Mouse (Mus musculus): ENCODE results near the gene Irx1. TPM values are rescaled to one million over a fixed set of nuclear protein-coding genes. Genes with fewer than 3 reads are reported as not detected.

Gene Irx1
- not detected for polyA plus RNA-seq (2014; fragmentation: Illumina TruSeq; extraction: RNeasy Lipid Tissue Mini Kit (QIAGEN cat#74804); ENCODE audit: low read depth, low replicate concordance)

GRCm38 (mm10) chr13:71963356-71964351 is at the start of gene Irx1:
Irx1 (minus strand) TSS chr13:71963723.

All from liver, adult 10 weeks (tissue).